Mouse (Mus musculus) hindbrain, postnatal 0 days (tissue): Measurements from ENCODE around the gene Hoxd3. TPM values are rescaled to one million over a fixed set of nuclear protein-coding genes. Genes with fewer than 3 reads are reported as not detected.

Experiments used
- ATAC-seq: fragments of 200-750 bp; cut with Nextera tagmentation; 2 replicates; pipeline ENCODE4 v1.8.0; 2017; ENCODE audit warnings: mild to moderate bottlenecking, moderate TSS enrichment, moderate library complexity
- DNase-seq: peaks from one replicate; pipeline ENCODE4 v3.0.0-alpha.2; 2015; ENCODE audit warnings: low spot score
- H3K27ac ChIP-seq: fragments of 300-500 bp; sonication (generic); 2 replicates; pipeline ENCODE4 v1.5.1; 2014; ENCODE audit warnings: mild to moderate bottlenecking
- H3K27me3 ChIP-seq: fragments of 300-500 bp; sonication (generic); 2 replicates; pipeline ENCODE4 v1.6.1; 2014; ENCODE audit warnings: low read length, mixed read lengths; ENCODE audit not compliant: insufficient read depth
- H3K36me3 ChIP-seq: fragments of 300-500 bp; sonication (generic); 2 replicates; pipeline ENCODE4 v1.6.1; 2014; ENCODE audit warnings: low read length, mixed read lengths; ENCODE audit not compliant: insufficient read depth
- H3K4me1 ChIP-seq: fragments of 300-500 bp; sonication (generic); 2 replicates; pipeline ENCODE4 v1.6.1; 2014; ENCODE audit warnings: antibody characterized with exemption, low read length, mixed read lengths; ENCODE audit not compliant: insufficient read depth
- H3K4me2 ChIP-seq: fragments of 300-500 bp; sonication (generic); 2 replicates; pipeline ENCODE4 v1.6.1; 2014; ENCODE audit warnings: low read depth, mild to moderate bottlenecking, low read length, moderate library complexity, mixed read lengths
- H3K4me3 ChIP-seq: fragments of 300-500 bp; sonication (generic); 2 replicates; pipeline ENCODE4 v1.5.1; 2014; ENCODE audit warnings: low read length
- H3K9ac ChIP-seq: fragments of 300-500 bp; sonication (generic); replicated peaks from 2 replicates; pipeline ENCODE4 v1.6.1; 2014; ENCODE audit warnings: mild to moderate bottlenecking, low read length, moderate library complexity, mixed read lengths
- H3K9me3 ChIP-seq: fragments of 300-500 bp; sonication (generic); 2 replicates; pipeline ENCODE4 v1.6.1; 2016; ENCODE audit warnings: low read length, mixed read lengths
- CTCF ChIP-seq: IDR thresholded peaks from 2 replicates; pipeline ENCODE4 v1.5.1; 2016; ENCODE audit warnings: antibody characterized with exemption, control low read depth, low read depth
- WGBS: fragments of 180-500 bp; shearing (Covaris S2); extraction: QIAGEN DNeasy Blood & Tissue Kit; methylation state at CpG from one replicate; pipeline ENCODE4 v1.1.7; 2014; 5-methylcytosine and 5-hydroxymethylcytosine counted together
- polyA plus RNA-seq: library from polyadenylated mRNA; unstranded; fragments of >200 nt; fragmentation: Nextera tagmentation; extraction: Ambion mirVana; gene quantifications from 2 replicates; pipeline ENCODE4 v1.2.1, GENCODE M21; 2015
- total RNA-seq: library from RNA; depleted of rRNA; stranded (reverse); fragments of >200 nt; gene quantifications from 2 replicates; pipeline ENCODE4 v1.2.3, GENCODE M21; 2014

Hoxd3 gene
- total and polyA plus RNA-seq, 2 experiments from 2014 or later, result 26.3 to 36.8 TPM

DNA sequence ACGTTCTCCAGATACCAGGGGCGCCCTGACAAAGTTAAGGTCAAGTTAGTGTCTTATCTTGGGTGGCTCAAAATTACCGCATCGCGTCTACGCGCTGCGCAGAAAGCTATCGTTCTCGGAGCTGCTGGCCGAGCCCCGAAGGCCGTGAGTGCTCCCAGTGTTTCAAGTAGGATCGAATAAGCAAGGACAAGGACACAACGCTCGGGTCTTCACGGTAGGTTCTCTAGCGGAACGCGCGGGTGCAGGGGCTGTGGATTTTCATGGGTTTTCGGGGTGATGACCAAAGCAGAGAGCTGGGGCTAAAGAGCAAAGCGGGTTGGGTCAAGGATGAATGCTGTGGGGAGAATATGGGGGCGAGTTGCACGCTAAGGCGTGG, 32.1 kb upstream of the Hoxd3 start:
- no peak overlapping the region for H3K4me2 ChIP-seq
- TF ChIP-seq CTCF, result no peak
- no peak overlapping the region for H3K9ac ChIP-seq
- no peak for ATAC-seq
- WGBS, result 1% methylated on average over 26 of the region's 26 CpGs
- H3K36me3 ChIP-seq, result no peaks in the 10 kb centered on the region
- H3K4me1 ChIP-seq, result no peaks in the 10 kb centered on the region
- DNase-seq, result no peak
- peaks cover 96% of the 10 kb centered on the region for H3K27me3 ChIP-seq
- no peak overlapping the region for H3K27ac ChIP-seq
- no peak overlapping the region for H3K4me3 ChIP-seq
- no peaks in the 10 kb centered on the region for H3K9me3 ChIP-seq

DNA sequence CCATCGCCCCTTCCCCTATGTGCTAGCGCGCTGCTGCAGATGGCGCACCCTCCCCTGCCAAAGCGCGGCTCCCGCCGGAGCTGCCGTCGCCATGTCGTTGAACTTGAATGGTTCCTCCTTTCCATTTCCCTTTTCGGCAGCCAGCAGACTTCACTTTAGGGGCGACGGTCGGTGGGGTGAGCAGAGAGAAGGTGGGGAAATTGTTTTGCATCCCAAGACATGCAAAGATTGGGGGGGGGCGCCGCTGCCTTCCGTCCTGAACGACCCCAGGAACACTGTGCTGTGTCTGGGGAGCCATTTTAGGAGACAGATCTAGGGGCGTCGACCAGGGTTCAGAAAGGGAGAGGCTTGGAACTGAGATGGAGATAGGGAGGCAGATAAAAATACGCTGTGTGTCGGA, 31.7 kb upstream of the Hoxd3 start:
- Histone ChIP-seq H3K9ac (no peak overlapping the region), H3K27ac (no peak overlapping the region), H3K4me1 (no peaks in the 10 kb centered on the region), H3K4me2 (no peak overlapping the region), H3K9me3 (no peaks in the 10 kb centered on the region), H3K27me3 (peaks cover 96% of the 10 kb centered on the region), H3K4me3 (no peak overlapping the region), H3K36me3 (no peaks in the 10 kb centered on the region)
- no peak for DNase-seq
- under 1% methylated on average over 21 of the region's 23 CpGs for WGBS
- TF ChIP-seq CTCF, result no peak
- ATAC-seq, result no peak

DNA sequence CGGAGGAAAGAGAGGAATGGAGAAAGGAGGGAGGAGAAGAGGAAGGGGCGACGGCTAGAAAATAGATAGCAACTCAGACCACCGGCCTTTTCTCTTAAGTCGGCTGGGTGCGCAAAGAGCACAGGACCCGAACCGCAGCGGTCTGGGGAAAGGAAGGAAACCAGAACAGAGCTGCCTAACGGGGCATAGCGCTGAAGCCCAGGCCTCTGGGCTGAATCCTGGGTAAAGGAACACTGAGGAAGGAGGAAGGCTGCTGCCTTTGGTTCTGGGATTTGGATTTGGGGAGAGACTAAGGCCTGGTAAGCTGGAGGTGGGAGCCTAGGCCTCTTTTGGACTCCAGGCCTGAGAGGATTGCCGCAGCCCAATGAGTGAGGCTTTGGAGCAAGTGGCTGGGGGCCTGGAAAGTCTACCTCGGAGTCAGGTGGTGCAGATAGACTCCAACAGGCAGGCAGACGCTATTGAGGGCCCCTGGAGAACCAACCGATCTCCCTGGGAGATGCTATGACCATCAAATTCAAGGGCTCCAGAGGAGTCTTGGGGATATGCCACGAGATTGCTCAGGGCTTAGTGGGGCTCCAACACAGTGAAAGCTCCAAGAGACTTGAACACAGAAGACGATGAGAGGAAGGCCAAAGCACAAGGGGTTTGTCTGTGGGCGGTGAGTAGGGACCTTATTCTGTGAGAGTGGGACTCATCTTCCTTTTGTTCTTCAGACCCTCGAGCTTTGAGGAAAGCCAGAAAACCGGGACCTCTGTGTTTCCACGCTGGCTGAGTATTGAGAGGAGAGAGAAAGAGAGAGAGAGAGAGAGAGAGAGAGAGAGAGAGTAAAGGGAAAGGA, 30.9 kb upstream of the Hoxd3 start:
- Histone ChIP-seq H3K9me3 (no peaks in the 10 kb centered on the region), H3K27me3 (peaks cover 96% of the 10 kb centered on the region), H3K9ac (no peak overlapping the region), H3K4me2 (no peak overlapping the region), H3K27ac (no peak overlapping the region), H3K4me3 (no peak overlapping the region), H3K4me1 (no peaks in the 10 kb centered on the region), H3K36me3 (no peaks in the 10 kb centered on the region)
- ATAC-seq (no peak), DNase-seq (no peak)
- TF ChIP-seq CTCF, result no peak
- 5% methylated on average over 21 of the region's 21 CpGs for WGBS

DNA sequence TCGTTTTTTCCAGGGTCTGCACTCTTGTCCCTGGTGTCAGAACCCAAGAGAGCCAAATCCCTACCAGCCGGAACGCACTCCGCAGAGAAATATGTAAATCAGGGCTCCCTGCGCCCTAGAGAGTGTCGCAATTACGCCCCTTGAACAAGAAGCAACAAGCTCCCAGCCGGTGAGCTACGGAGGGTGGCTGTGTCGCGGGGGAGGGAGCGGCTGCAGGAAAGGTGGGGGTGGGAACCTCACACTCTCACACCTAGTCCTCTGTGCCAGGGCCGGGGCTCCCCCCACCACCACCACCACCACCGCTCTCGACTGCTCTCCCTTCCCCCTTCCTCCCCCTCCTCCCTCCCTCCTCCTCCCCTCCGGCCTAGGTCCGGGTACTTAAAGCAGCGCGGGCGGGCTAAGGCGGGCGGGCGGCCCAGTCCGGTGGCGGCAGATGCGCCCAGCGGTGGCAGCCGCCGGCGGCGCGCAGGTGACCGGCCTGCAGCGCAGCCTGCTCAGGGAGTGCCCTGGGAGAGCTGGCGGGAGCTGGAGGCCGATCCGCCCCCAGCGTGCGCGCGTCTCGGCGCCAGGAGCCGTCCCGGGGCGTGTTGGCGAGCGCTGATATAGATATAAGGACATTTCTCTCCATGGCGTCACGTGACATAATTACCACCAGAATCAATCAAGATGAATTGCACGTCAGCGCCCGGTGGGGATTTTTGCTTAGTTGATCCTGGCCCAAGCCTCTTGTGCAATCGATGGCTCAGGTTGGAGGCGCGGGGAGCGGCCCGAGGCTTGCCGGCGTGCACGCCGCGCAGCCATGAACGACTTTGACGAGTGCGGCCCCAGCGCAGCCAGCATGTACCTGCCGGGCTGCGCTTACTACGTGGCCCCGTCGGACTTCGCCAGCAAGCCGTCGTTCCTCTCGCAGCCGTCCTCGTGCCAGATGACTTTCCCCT, 29.9 kb upstream of the Hoxd3 start:
- Histone ChIP-seq H3K4me2 (no peak overlapping the region), H3K4me3 (peak overlapping the region; percentile 14; the same call in 1 of the 2 replicates), H3K4me1 (no peaks in the 10 kb centered on the region), H3K36me3 (no peaks in the 10 kb centered on the region), H3K9ac (no peak overlapping the region), H3K27ac (no peak overlapping the region), H3K27me3 (peaks cover 95% of the 10 kb centered on the region), H3K9me3 (no peaks in the 10 kb centered on the region)
- WGBS, result 1% methylated on average over 71 of the region's 78 CpGs
- ATAC-seq (0 out of 2 replicates have a peak, but pooled peaks have one; percentile 25), DNase-seq (no peak)
- TF ChIP-seq CTCF, result no peak

- Histone ChIP-seq H3K4me1 (no peaks in the 10 kb centered on the region), H3K36me3 (no peaks in the 10 kb centered on the region), H3K4me3 (peak overlapping the region; percentile 10), H3K4me2 (no peak overlapping the region), H3K9ac (no peak overlapping the region), H3K27ac (no peak overlapping the region), H3K27me3 (peaks cover 94% of the 10 kb centered on the region), H3K9me3 (no peaks in the 10 kb centered on the region; the same call in 1 of the 2 replicates)
- TF ChIP-seq CTCF, result no peak
- ATAC-seq (no peak), DNase-seq (no peak)
- under 1% methylated on average over 33 of the region's 51 CpGs for WGBS
Observed at GRCm38 (mm10) chr2:74682796-74683195, 28.9 kb upstream of the Hoxd3 start.

DNA sequence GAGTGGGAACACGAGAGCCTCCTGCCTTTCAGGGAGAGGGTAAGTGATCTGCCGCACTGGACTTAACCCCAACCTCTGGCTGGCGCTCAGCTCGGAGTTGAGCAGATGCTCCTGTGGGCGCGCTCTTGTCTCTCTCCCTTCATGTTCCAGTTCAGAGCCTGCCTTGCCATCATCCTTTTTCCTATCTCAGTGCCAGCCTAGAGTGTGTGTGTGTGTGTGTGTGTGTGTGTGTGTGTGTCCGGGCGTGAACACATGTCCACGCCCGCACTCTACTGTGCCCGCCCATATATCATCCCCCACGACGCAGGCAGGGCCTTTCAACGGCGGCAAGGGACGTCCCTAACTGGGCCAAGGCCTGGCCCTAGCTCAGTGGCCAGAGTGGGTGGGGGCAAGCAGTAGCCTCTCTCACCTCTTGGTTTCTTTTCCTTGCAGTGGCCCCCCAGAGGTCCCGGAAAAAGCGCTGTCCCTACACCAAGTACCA, 28.2 kb upstream of the Hoxd3 start:
- Histone ChIP-seq H3K27ac (no peak overlapping the region), H3K4me3 (no peak overlapping the region), H3K36me3 (no peaks in the 10 kb centered on the region), H3K4me2 (no peak overlapping the region), H3K27me3 (peaks cover 94% of the 10 kb centered on the region), H3K4me1 (no peaks in the 10 kb centered on the region), H3K9me3 (no peaks in the 10 kb centered on the region; the same call in 1 of the 2 replicates), H3K9ac (no peak overlapping the region)
- WGBS, result 2% methylated on average over 18 of the region's 18 CpGs
- DNase-seq (no peak), ATAC-seq (no peak)
- no peak for TF ChIP-seq CTCF
